Mouse (Mus musculus): Measurements from ENCODE around the gene Chsy1.

DNA sequence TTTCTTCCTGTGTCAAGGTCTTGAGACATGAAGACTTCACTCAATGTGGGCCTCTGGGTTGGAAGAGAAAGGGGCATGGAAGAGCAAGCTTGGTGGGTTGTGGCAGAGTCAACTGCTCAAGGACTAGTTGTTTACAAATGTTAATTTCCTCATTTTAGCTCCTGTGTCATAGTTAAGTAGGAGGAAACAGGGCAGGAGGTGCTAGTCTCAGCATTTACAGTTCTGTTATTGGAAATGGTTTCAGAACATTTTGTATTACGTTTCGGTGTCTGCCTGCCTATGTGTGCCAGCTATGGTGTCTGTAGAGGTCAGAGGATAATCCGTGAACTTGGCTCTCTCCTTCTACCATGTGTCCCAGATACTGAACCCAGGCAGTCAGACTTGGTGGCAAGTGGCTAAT is 26.3 kb downstream of the Chsy1 start:
- TF ChIP-seq POLR2A (IDR thresholded peaks at IDR 0.05; ENCODE audit: low read depth, low read length) (no peak), CTCF (conservative IDR thresholded peaks at IDR 0.05; ENCODE audit: insufficient read depth, insufficient read length, low read depth, low read length) (no peak)

Data from kidney, adult 2 months (tissue).